Mouse (Mus musculus): ENCODE measurements around the gene Zfp534. TPM values are rescaled to one million over a fixed set of nuclear protein-coding genes. Genes with fewer than 3 reads are reported as not detected.
"Not testable (repeated sequence)": the region's sequence is repeated elsewhere in the genome, so short reads cannot be mapped to it uniquely, and the experiment has no call there.

Zfp534 gene
- polyA plus RNA-seq (2014; fragmentation: Nextera tagmentation; extraction: Ambion mirVana) = not detected in 2 replicates

GRCm38 (mm10) chr4:147702453-147702852 is at the start of gene Zfp534:
TSS of gene Zfp534 (minus strand) at chr4:147702553.
- H3K9ac ChIP-seq (ENCODE audit: low read length); H3K4me2 ChIP-seq; H3K27me3 ChIP-seq (ENCODE audit: control insufficient read depth, insufficient read depth, low read length); H3K4me3 ChIP-seq (ENCODE audit: low read depth, low read length); H3K27ac ChIP-seq (ENCODE audit: low read depth, low read length); ATAC-seq (ENCODE audit: low FRiP score); H3K9me3 ChIP-seq (ENCODE audit: control insufficient read depth, low read length); H3K4me1 ChIP-seq (ENCODE audit: control insufficient read depth, insufficient read depth, low read length); H3K36me3 ChIP-seq (ENCODE audit: control insufficient read depth, insufficient read depth, low read length): not testable (repeated sequence)
- 73% methylated on average over 2 of the region's 3 CpGs for WGBS
- DNase-seq (ENCODE audit: low spot score, missing footprints) = peak; percentile 41

- H3K9ac ChIP-seq (ENCODE audit: low read length); H3K4me1 ChIP-seq (ENCODE audit: control insufficient read depth, insufficient read depth, low read length); H3K9me3 ChIP-seq (ENCODE audit: control insufficient read depth, low read length); H3K27ac ChIP-seq (ENCODE audit: low read depth, low read length); H3K27me3 ChIP-seq (ENCODE audit: control insufficient read depth, insufficient read depth, low read length); H3K4me3 ChIP-seq (ENCODE audit: low read depth, low read length); H3K4me2 ChIP-seq; ATAC-seq (ENCODE audit: low FRiP score); H3K36me3 ChIP-seq (ENCODE audit: control insufficient read depth, insufficient read depth, low read length); DNase-seq (ENCODE audit: low spot score, missing footprints): not testable (repeated sequence)
- 92% methylated on average over 14 of the region's 15 CpGs for WGBS
These were observed 43.9 kb upstream of the Zfp534 start for GRCm38 (mm10) chr4:147746255-147746654.

GRCm38 (mm10) chr4:147738636-147739369 is 36.5 kb upstream of the Zfp534 start:
- H3K27me3 ChIP-seq (ENCODE audit: control insufficient read depth, insufficient read depth, low read length); H3K27ac ChIP-seq (ENCODE audit: low read depth, low read length); H3K9ac ChIP-seq (ENCODE audit: low read length); H3K9me3 ChIP-seq (ENCODE audit: control insufficient read depth, low read length); H3K4me1 ChIP-seq (ENCODE audit: control insufficient read depth, insufficient read depth, low read length); H3K36me3 ChIP-seq (ENCODE audit: control insufficient read depth, insufficient read depth, low read length): not testable (repeated sequence)
- peak overlapping the region; percentile 14; the same call in 1 of the 2 replicates for H3K4me3 ChIP-seq (ENCODE audit: low read depth, low read length)
- H3K4me2 ChIP-seq = peak overlapping the region; percentile 34
- peak; percentile 84 for DNase-seq (ENCODE audit: low spot score, missing footprints)
- peak; percentile 64; the same call in 1 of the 2 replicates for ATAC-seq (ENCODE audit: low FRiP score)
- WGBS = 35% methylated on average over 55 of the region's 63 CpGs

DNA sequence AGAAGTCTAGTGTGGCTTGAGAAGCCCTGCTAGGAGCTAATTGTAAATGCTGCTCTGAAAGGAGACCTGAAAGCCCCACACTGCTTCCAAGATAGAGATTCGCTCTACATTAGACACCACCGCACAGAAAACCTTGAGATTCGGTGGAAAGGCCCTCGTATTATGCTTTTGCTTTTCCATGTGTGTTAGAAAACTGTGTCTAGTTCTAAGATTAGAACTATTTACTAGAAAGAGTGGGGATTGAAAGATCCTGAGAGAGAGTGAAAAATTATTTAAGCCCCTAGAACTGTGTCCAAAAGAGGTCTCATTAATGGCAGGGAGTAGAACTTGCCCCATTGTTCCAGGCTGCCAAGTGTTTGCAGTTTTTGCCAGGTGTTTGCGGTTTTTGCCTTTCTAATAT is 47.1 kb downstream of the Zfp534 start:
- not testable (repeated sequence) for H3K4me1 ChIP-seq (ENCODE audit: control insufficient read depth, insufficient read depth, low read length); H3K4me3 ChIP-seq (ENCODE audit: low read depth, low read length); H3K9me3 ChIP-seq (ENCODE audit: control insufficient read depth, low read length); H3K27ac ChIP-seq (ENCODE audit: low read depth, low read length); H3K36me3 ChIP-seq (ENCODE audit: control insufficient read depth, insufficient read depth, low read length); ATAC-seq (ENCODE audit: low FRiP score); H3K27me3 ChIP-seq (ENCODE audit: control insufficient read depth, insufficient read depth, low read length); H3K4me2 ChIP-seq; H3K9ac ChIP-seq (ENCODE audit: low read length)
- DNase-seq (ENCODE audit: low spot score, missing footprints) = peak; percentile 12
- 90% methylated on average over 4 of the region's 5 CpGs for WGBS

GRCm38 (mm10) chr4:147647407-147647806 is 54.9 kb downstream of the Zfp534 start:
- not testable (repeated sequence) for H3K4me3 ChIP-seq (ENCODE audit: low read depth, low read length); DNase-seq (ENCODE audit: low spot score, missing footprints); H3K9me3 ChIP-seq (ENCODE audit: control insufficient read depth, low read length); H3K27ac ChIP-seq (ENCODE audit: low read depth, low read length); H3K36me3 ChIP-seq (ENCODE audit: control insufficient read depth, insufficient read depth, low read length); H3K9ac ChIP-seq (ENCODE audit: low read length); ATAC-seq (ENCODE audit: low FRiP score); H3K4me2 ChIP-seq; H3K27me3 ChIP-seq (ENCODE audit: control insufficient read depth, insufficient read depth, low read length); H3K4me1 ChIP-seq (ENCODE audit: control insufficient read depth, insufficient read depth, low read length)
- WGBS = no CpG with 5 or more reads among the region's 3 CpGs

GRCm38 (mm10) chr4:147642413-147642812 is 59.9 kb downstream of the Zfp534 start, which contains the start of gene Zfp979:
TSS of gene Zfp979 (minus strand) at chr4:147642513.
- not testable (repeated sequence) for H3K4me2 ChIP-seq; DNase-seq (ENCODE audit: low spot score, missing footprints); H3K27me3 ChIP-seq (ENCODE audit: control insufficient read depth, insufficient read depth, low read length); H3K9ac ChIP-seq (ENCODE audit: low read length); H3K4me3 ChIP-seq (ENCODE audit: low read depth, low read length); H3K9me3 ChIP-seq (ENCODE audit: control insufficient read depth, low read length); H3K4me1 ChIP-seq (ENCODE audit: control insufficient read depth, insufficient read depth, low read length); H3K27ac ChIP-seq (ENCODE audit: low read depth, low read length); ATAC-seq (ENCODE audit: low FRiP score); H3K36me3 ChIP-seq (ENCODE audit: control insufficient read depth, insufficient read depth, low read length)
- WGBS = no CpG with 5 or more reads among the region's 6 CpGs

GRCm38 (mm10) chr4:147641932-147642331 is 60.4 kb downstream of the Zfp534 start:
- ATAC-seq (ENCODE audit: low FRiP score) = 0 out of 2 replicates have a peak, but pooled peaks have one; percentile 50
- H3K36me3 ChIP-seq (ENCODE audit: control insufficient read depth, insufficient read depth, low read length); H3K9me3 ChIP-seq (ENCODE audit: control insufficient read depth, low read length); H3K4me3 ChIP-seq (ENCODE audit: low read depth, low read length); H3K4me1 ChIP-seq (ENCODE audit: control insufficient read depth, insufficient read depth, low read length); H3K9ac ChIP-seq (ENCODE audit: low read length); H3K27ac ChIP-seq (ENCODE audit: low read depth, low read length); H3K27me3 ChIP-seq (ENCODE audit: control insufficient read depth, insufficient read depth, low read length); DNase-seq (ENCODE audit: low spot score, missing footprints); H3K4me2 ChIP-seq: not testable (repeated sequence)
- WGBS = 43% methylated on average over 2 of the region's 3 CpGs

DNA sequence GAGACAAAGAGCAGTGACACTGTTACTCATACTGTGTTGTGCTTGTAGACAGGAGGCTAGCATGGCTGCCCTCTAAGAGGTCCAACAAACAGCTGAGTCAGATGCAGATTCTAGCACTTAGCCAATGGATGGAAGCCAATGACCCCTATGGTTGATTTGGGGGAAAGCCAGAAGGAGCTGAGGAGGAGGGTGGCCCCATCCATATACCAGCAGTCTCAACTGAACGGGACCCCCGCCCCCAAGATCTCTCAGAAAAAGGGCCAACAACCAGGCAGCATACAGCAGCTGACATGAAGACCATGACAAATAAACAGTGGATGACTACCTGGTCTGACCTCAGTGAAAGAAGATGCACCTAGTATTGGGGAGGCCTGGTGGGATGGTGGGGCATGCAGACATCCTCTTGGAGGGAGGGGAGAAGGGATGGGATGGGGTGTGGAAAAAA is 68.5 kb downstream of the Zfp534 start:
- H3K4me2 ChIP-seq; H3K27me3 ChIP-seq (ENCODE audit: control insufficient read depth, insufficient read depth, low read length); H3K9ac ChIP-seq (ENCODE audit: low read length); H3K4me1 ChIP-seq (ENCODE audit: control insufficient read depth, insufficient read depth, low read length); H3K36me3 ChIP-seq (ENCODE audit: control insufficient read depth, insufficient read depth, low read length); DNase-seq (ENCODE audit: low spot score, missing footprints); H3K27ac ChIP-seq (ENCODE audit: low read depth, low read length); H3K4me3 ChIP-seq (ENCODE audit: low read depth, low read length); H3K9me3 ChIP-seq (ENCODE audit: control insufficient read depth, low read length): not testable (repeated sequence)
- WGBS = no CpG with 5 or more reads among the region's 2 CpGs
- ATAC-seq (ENCODE audit: low FRiP score) = peak; percentile 77
